Mouse (Mus musculus) heart, embryonic 13.5 days (tissue): ENCODE measurements around the gene Cept1. TPM values are rescaled to one million over a fixed set of nuclear protein-coding genes. Genes with fewer than 3 reads are reported as not detected.
"Not testable (repeated sequence)": the region's sequence is repeated elsewhere in the genome, so short reads cannot be mapped to it uniquely, and the experiment has no call there.

Experiments used
- ATAC-seq: fragments of 200-750 bp; cut with Nextera tagmentation; 2 replicates; pipeline ENCODE4 v1.8.0; 2017; ENCODE audit warnings: moderate TSS enrichment; ENCODE audit not compliant: insufficient number of reproducible peaks, low FRiP score, low TSS enrichment; ENCODE audit errors: extremely low read depth
- H3K27ac ChIP-seq: fragments of 300-500 bp; sonication (generic); replicated peaks from 2 replicates; pipeline ENCODE4 v1.5.1; 2015; ENCODE audit warnings: moderate library complexity, mild to moderate bottlenecking, inconsistent platforms
- H3K27me3 ChIP-seq: fragments of 300-500 bp; sonication (generic); replicated peaks from 2 replicates; pipeline ENCODE4 v1.6.1; 2015; ENCODE audit warnings: mild to moderate bottlenecking, inconsistent platforms
- H3K36me3 ChIP-seq: fragments of 300-500 bp; sonication (generic); 2 replicates; pipeline ENCODE4 v1.6.1; 2015; ENCODE audit warnings: mild to moderate bottlenecking, inconsistent platforms
- H3K4me1 ChIP-seq: fragments of 300-500 bp; sonication (generic); 2 replicates; pipeline ENCODE4 v1.6.1; 2015; ENCODE audit warnings: inconsistent platforms
- H3K4me2 ChIP-seq: fragments of 300-500 bp; sonication (generic); 2 replicates; pipeline ENCODE4 v1.6.1; 2015; ENCODE audit warnings: inconsistent platforms, mild to moderate bottlenecking, moderate library complexity
- H3K4me3 ChIP-seq: fragments of 300-500 bp; sonication (generic); 2 replicates; pipeline ENCODE4 v1.5.1; 2015; ENCODE audit warnings: moderate library complexity, mild to moderate bottlenecking, inconsistent platforms
- H3K9ac ChIP-seq: fragments of 300-500 bp; sonication (generic); 2 replicates; pipeline ENCODE4 v1.6.1; 2015; ENCODE audit warnings: inconsistent platforms, mild to moderate bottlenecking, moderate library complexity
- H3K9me3 ChIP-seq: fragments of 300-500 bp; sonication (generic); 2 replicates; pipeline ENCODE4 v1.6.1; 2016; ENCODE audit warnings: inconsistent platforms
- WGBS: fragments of 180-500 bp; shearing (Covaris S2); methylation state at CpG from one replicate; pipeline ENCODE4 v1.1.7; 2015; ENCODE audit warnings: mixed read lengths; 5-methylcytosine and 5-hydroxymethylcytosine counted together
- polyA plus RNA-seq: library from polyadenylated mRNA; unstranded; fragments of >200 nt; fragmentation: Nextera tagmentation; extraction: Ambion mirVana; gene quantifications from 2 replicates; pipeline ENCODE4 v1.2.1, GENCODE M21; 2015

Gene Cept1
- polyA plus RNA-seq = 26.5 and 33.0 TPM in 2 replicates

DNA sequence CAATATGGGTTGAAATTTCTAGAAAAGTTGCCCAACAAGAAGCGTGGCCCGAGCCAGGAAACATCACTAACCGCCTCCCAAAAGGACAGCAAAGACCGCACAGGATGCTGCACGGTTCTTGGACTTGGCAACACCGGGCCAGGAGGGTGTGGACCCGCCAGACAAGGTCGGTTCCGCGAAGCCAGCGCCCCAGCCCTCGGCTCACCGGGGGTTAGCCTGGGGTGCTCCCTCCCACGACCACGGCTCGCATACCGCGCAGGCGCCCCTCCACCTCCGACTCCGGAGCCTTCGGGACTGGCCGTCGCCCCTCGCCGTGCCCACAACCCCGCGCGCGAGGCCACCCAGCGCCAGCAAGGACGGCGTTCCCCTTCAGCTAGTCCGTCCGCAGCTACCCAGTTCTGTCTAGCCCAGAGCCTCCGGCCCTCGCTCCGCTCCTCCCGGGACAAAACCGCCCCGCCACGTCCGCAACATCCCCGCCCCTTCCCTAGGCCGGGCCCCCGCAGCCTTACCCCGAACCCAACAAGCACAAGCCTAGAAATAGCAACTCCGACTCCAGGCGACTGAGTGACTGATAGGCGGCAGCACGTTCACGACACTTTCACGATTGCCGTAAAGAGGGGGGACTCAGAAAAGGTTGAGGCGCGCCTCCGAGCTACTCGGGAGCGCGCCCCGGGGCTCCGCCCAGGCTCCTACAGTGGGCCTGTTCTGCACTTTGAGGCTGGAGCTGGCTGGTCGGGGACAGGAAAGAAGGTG, at the start of gene Cept1, which contains the start of gene Dram2:
Gene Cept1 (minus strand): TSS at position 632 of the 753 bp plus-strand sequence.
Gene Dram2 (plus strand): TSS at position 628 of the 753 bp plus-strand sequence.
- peaks cover 10% of the 10 kb centered on the region for H3K36me3 ChIP-seq
- H3K27me3 ChIP-seq = no peaks in the 10 kb centered on the region
- WGBS = under 1% methylated on average over 61 of the region's 63 CpGs
- H3K27ac ChIP-seq = peak within 1 kb of the TSS; percentile 99
- peak within 1 kb of the TSS; percentile 92 for H3K4me3 ChIP-seq
- peak within 1 kb of the TSS; percentile 82 for H3K4me2 ChIP-seq
- H3K4me1 ChIP-seq = peaks cover 35% of the 10 kb centered on the region
- peak; percentile 90 for ATAC-seq
- H3K9ac ChIP-seq = peak within 1 kb of the TSS; percentile 95
- no peaks in the 10 kb centered on the region for H3K9me3 ChIP-seq

- 74% methylated on average over 4 of the region's 4 CpGs for WGBS
- H3K9ac ChIP-seq, H3K27ac ChIP-seq, H3K4me2 ChIP-seq, H3K27me3 ChIP-seq, H3K36me3 ChIP-seq, ATAC-seq, H3K9me3 ChIP-seq, H3K4me1 ChIP-seq, H3K4me3 ChIP-seq: not testable (repeated sequence)
These were observed 46.0 kb upstream of the Cept1 start for GRCm38 (mm10) chr3:106593631-106594030.

DNA sequence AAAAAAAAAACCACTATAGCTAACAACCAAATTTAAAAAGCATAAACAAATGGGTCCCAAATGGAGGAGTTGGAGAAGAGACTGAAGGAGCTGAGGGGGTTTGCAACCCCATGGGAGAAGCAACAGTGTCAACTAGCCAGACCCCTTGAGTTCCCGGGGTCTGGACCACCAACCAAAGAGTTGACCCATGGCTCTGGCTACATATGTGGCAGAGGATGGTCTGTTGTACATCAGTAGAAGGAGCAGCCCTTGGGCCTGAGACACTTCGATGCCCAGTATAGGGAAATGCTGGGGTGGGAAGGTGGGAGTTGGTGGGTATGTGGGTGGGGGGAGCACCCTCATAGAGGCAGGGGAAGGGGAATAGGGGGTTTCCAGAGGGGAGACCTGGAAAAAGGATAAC, 31.7 kb upstream of the Cept1 start:
- no peaks in the 10 kb centered on the region for H3K27me3 ChIP-seq
- no peak overlapping the region for H3K27ac ChIP-seq
- 88% methylated on average over 2 of the region's 2 CpGs for WGBS
- H3K9me3 ChIP-seq = no peaks in the 10 kb centered on the region
- H3K9ac ChIP-seq = no peak overlapping the region
- ATAC-seq = no peak
- H3K4me2 ChIP-seq = no peak overlapping the region
- H3K4me1 ChIP-seq = no peaks in the 10 kb centered on the region
- peaks cover 6% of the 10 kb centered on the region for H3K36me3 ChIP-seq
- H3K4me3 ChIP-seq = no peak overlapping the region

DNA sequence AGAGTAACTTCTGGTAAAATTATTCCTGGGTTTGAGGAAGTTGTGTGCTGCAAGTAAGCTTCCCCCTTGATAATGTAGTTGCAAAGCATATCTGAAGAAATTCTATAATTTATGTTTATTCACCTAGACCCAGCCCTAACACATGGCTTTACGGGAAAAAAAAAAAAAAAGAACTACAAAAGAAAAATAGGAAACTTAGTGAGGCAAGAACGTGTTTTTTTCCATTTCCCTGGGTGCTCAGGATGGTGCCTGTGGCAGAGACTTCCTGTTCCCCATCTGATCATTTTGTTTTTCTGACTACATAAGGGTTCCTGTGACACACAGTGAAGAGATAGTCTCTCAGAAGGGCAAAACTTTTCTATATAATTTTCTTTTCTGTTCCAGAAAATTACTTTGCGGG, 25.6 kb upstream of the Cept1 start:
- no peak for ATAC-seq
- WGBS = 70% methylated on average over 3 of the region's 3 CpGs
- H3K27me3 ChIP-seq = no peaks in the 10 kb centered on the region
- no peak overlapping the region for H3K27ac ChIP-seq
- H3K4me1 ChIP-seq = no peaks in the 10 kb centered on the region
- H3K4me3 ChIP-seq = no peak overlapping the region
- H3K9ac ChIP-seq = no peak overlapping the region
- no peaks in the 10 kb centered on the region for H3K9me3 ChIP-seq
- peaks cover 42% of the 10 kb centered on the region for H3K36me3 ChIP-seq
- no peak overlapping the region for H3K4me2 ChIP-seq

DNA sequence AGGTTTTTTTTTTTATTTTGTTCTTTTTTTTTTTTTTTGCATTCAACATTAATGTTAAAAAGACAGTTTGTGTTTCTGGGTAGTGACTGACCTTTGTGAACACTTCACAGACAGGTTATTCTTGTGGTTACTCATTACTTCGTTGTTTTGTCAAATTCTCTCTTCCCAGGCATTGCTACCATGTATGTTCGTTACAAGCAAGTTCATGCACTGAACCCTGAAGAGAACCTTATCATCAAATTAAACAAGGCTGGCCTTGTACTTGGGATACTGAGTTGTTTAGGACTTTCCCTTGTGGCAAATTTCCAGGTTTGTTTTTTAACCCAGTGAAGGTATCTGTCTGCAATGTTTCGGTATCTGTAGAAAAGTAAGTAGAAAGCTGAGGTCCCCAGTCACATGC, 18.3 kb upstream of the Cept1 start:
- H3K4me1 ChIP-seq = no peaks in the 10 kb centered on the region
- H3K9ac ChIP-seq = no peak overlapping the region
- H3K27me3 ChIP-seq = no peaks in the 10 kb centered on the region
- no peaks in the 10 kb centered on the region for H3K9me3 ChIP-seq
- H3K4me2 ChIP-seq = no peak overlapping the region
- peaks cover 50% of the 10 kb centered on the region for H3K36me3 ChIP-seq
- ATAC-seq = no peak
- 81% methylated on average over 3 of the region's 3 CpGs for WGBS
- no peak overlapping the region for H3K27ac ChIP-seq
- H3K4me3 ChIP-seq = no peak overlapping the region

DNA sequence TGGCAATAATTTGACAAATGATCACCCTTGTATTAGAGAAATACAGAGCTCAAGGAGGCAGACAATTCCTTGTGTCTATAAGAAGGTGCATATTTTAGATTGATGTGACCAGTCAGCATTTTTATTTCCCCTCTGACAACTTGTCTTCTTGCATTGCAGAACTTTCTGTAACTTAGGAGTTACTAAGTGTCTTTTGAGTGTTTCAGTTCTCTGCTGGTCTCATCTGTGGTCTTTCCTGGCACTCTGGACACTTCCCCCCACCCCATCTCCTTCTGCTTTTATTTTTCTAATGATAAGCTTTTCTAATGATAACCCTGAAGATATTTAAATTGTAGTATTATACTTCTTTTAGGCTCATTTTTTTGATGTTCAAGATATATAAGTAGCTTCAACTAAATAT, 10.7 kb upstream of the Cept1 start:
- no peak overlapping the region for H3K4me3 ChIP-seq
- no peaks in the 10 kb centered on the region for H3K27me3 ChIP-seq
- H3K9ac ChIP-seq = no peak overlapping the region
- no peaks in the 10 kb centered on the region for H3K9me3 ChIP-seq
- H3K4me1 ChIP-seq = no peaks in the 10 kb centered on the region
- H3K27ac ChIP-seq = no peak overlapping the region
- ATAC-seq = no peak
- H3K4me2 ChIP-seq = no peak overlapping the region
- peaks cover 80% of the 10 kb centered on the region for H3K36me3 ChIP-seq

- Histone ChIP-seq H3K4me1 (0 out of 2 replicates have a peak, but pooled peaks cover under 1% of the 10 kb centered on the region), H3K27me3 (no peaks in the 10 kb centered on the region), H3K27ac (no peak overlapping the region), H3K36me3 (peaks cover 79% of the 10 kb centered on the region), H3K9ac (no peak overlapping the region), H3K4me3 (no peak overlapping the region), H3K4me2 (no peak overlapping the region), H3K9me3 (no peaks in the 10 kb centered on the region)
- ATAC-seq = no peak
- 80% methylated on average over 3 of the region's 3 CpGs for WGBS
These were observed 8.2 kb upstream of the Cept1 start for GRCm38 (mm10) chr3:106555743-106556250.

DNA sequence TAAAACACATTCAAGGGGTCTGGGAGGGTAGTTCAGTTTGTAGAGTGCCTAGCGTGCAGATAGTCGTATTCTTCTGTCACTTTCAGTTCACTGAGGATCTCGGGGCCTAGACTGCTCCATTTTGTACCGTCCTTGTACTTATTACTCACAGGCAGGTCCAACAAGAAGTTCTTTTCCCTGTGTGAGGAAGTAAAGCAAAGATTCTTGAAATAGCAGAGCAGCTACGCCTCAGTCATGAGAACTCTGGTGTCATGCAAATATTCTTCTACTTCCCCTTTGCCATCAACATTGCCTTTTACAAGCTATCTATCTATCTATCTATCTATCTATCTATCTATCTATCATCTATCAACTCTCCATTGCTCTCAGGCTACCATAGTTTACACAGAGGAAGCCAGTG, 5.8 kb upstream of the Cept1 start:
- Histone ChIP-seq H3K4me3 (no peak overlapping the region), H3K4me2 (no peak overlapping the region), H3K27ac (no peak overlapping the region), H3K27me3 (no peaks in the 10 kb centered on the region), H3K4me1 (peaks cover 20% of the 10 kb centered on the region), H3K9me3 (no peaks in the 10 kb centered on the region), H3K9ac (no peak overlapping the region), H3K36me3 (peaks cover 62% of the 10 kb centered on the region)
- ATAC-seq = no peak
- 84% methylated on average over 5 of the region's 5 CpGs for WGBS

DNA sequence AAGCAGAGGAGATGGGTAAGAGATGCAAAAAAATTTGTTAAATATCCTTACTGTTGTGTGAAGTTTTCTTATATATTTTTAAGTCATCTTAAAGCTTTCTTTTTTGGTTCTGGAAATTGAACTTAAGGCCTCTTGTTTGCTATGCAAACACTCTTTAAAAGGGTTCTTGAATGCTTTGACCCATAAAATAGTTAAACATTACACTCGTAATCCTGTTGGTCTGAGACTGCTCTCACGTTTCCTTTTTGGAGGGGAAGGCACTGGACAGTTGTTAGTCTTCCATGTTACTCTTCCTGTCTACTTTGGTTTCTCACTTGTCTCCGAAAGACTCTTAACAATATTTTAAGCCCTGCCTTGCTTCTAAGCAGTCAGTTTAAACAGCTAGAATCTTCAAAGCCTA, 1.4 kb upstream of the Cept1 start:
- H3K4me2 ChIP-seq = peak overlapping the region; percentile 82
- H3K4me1 ChIP-seq = peaks cover 35% of the 10 kb centered on the region
- 38% methylated on average over 3 of the region's 3 CpGs for WGBS
- peaks cover 25% of the 10 kb centered on the region for H3K36me3 ChIP-seq
- no peaks in the 10 kb centered on the region for H3K27me3 ChIP-seq
- no peak for ATAC-seq
- no peaks in the 10 kb centered on the region for H3K9me3 ChIP-seq
- H3K9ac ChIP-seq = peak overlapping the region; percentile 61
- peak overlapping the region; percentile 92 for H3K4me3 ChIP-seq
- no peak overlapping the region for H3K27ac ChIP-seq

GRCm38 (mm10) chr3:106547924-106548539, 430 bp upstream of the Cept1 start:
- no peaks in the 10 kb centered on the region for H3K9me3 ChIP-seq

DNA sequence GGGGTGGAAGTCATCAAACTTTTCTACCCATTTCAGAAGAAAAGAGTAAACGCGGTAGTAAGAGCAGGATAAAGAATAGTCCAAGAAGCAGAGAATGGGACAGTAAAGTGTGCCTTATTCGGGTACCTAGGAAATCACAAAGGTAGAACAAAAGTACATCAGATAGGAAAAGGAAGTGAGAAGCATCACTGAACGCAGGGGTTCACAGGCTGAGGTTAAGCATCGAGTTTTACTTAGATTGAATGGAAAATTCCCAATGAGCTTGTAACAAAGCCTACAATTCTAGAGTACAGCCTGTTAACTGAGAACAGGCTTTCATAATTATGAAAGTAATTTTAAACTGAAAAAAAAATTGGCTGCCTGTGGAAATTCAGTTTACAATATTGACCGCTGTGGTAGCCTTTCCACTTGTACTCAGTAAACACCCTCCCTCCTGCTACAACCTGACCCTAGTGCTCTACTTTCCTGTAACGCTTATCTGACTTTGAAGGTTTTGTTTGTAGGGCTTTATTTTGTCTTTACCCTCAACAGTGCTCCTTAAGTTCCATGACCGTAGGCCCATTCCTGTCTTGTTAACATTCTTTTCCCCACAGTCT, 2.8 kb downstream of the Cept1 start:
- no peak for ATAC-seq
- no peaks in the 10 kb centered on the region for H3K27me3 ChIP-seq
- no peaks in the 10 kb centered on the region for H3K9me3 ChIP-seq
- H3K4me1 ChIP-seq = peaks cover 25% of the 10 kb centered on the region
- H3K27ac ChIP-seq = no peak overlapping the region
- no peak overlapping the region for H3K4me2 ChIP-seq
- H3K9ac ChIP-seq = no peak overlapping the region
- 85% methylated on average over 8 of the region's 8 CpGs for WGBS
- H3K4me3 ChIP-seq = no peak overlapping the region
- no peaks in the 10 kb centered on the region for H3K36me3 ChIP-seq

More at GRCm38 (mm10) chr3:106547924-106548539, 430 bp upstream of the Cept1 start:
- Histone ChIP-seq H3K9ac (peak overlapping the region; percentile 95), H3K27me3 (no peaks in the 10 kb centered on the region), H3K4me3 (peak overlapping the region; percentile 92), H3K36me3 (peaks cover 15% of the 10 kb centered on the region), H3K4me2 (peak overlapping the region; percentile 82), H3K4me1 (peaks cover 35% of the 10 kb centered on the region), H3K27ac (peak overlapping the region; percentile 99)
- WGBS = under 1% methylated on average over 27 of the region's 27 CpGs
- no peak; the same call in 1 of the 2 replicates for ATAC-seq
